Mouse (Mus musculus) frontal cortex, postnatal 25 days (tissue): ENCODE results near the gene Ccdc157.
"Not testable (repeated sequence)": the region's sequence is repeated elsewhere in the genome, so short reads cannot be mapped to it uniquely, and the experiment has no call there.

Experiments used
- DNase-seq, 2 experiments: peaks; one replicate each; pipeline ENCODE4 v3.0.0; 2022; ENCODE audit warnings: low spot score in 2 of 2

Ccdc157 gene

DNA sequence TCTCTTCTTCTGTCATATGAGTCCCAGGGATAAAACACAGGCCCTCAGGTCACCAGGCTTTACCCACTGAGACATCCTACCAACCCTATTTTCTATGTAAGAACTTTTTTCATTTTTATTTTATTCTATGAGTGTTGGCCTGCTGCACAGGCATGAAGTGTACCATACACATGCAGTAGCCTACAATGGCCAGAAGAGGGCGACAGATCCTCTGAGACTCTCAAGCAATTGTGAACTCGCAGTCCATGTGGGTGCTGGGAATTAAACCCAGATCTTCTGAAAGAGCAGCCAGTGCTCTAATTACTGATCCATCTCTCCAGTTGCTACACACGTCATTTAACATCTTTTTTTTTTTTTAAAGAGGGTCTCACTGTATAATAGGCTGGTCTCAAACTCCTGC lies 26.6 kb downstream of the Ccdc157 start:
- DNase-seq = no peak

DNA sequence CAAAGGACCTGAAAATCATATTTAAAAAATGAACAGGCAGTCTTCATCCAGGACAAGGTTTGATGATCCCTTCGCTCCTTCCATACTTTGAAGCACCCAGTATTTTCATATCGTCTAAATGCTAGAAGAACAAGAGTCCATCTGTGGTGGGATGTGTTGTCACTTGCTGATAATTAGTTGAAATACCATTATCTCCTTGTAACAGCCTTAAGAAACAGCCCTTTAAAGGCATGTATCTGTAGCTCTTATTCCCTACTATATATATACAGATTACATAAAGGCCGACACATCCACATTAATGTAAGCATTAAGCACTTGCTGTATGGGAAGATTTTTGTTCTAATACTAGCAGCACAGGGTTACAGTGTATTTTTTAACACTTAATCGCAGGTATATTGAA lies 31.6 kb downstream of the Ccdc157 start:
- DNase-seq = not testable (repeated sequence)

DNA sequence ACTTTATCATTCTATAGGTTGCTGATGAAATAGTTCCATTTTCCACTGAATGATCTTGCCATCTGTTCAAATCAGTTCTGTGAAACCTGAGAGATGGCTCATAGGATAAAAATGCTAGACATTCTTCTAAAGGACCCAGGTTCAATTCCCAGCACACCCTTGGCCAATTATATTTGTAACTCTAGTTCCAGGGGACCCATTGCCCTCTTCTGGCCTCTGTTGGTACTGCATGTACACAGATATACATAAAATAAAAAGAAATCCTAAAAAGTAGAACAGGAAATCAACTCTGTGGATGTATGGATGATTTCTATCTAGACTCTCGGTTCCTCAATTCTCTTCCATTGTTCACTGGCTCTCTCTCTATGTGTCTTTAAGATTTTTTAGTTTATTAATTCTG lies 33.0 kb downstream of the Ccdc157 start:
- no peak for DNase-seq

DNA sequence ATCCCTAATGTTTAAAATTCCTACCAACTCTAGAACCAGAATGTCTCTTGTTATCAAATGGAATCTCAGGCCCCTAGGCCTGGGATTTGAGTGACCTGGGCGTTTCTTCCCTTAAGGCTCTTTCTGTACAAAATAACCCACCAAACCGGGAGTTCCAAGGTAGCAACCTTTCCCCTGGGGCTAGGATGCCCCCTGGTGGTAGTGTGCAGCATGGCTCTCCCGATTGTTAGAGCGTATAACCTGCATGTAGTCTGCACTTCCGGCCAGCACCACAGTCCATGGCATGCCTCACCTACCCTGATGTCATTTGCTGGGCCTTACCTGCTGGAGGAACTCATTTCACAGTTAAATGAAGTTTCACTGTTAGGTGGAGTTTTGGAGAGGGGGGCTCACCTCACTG lies 36.2 kb downstream of the Ccdc157 start:
- no peak for DNase-seq

DNA sequence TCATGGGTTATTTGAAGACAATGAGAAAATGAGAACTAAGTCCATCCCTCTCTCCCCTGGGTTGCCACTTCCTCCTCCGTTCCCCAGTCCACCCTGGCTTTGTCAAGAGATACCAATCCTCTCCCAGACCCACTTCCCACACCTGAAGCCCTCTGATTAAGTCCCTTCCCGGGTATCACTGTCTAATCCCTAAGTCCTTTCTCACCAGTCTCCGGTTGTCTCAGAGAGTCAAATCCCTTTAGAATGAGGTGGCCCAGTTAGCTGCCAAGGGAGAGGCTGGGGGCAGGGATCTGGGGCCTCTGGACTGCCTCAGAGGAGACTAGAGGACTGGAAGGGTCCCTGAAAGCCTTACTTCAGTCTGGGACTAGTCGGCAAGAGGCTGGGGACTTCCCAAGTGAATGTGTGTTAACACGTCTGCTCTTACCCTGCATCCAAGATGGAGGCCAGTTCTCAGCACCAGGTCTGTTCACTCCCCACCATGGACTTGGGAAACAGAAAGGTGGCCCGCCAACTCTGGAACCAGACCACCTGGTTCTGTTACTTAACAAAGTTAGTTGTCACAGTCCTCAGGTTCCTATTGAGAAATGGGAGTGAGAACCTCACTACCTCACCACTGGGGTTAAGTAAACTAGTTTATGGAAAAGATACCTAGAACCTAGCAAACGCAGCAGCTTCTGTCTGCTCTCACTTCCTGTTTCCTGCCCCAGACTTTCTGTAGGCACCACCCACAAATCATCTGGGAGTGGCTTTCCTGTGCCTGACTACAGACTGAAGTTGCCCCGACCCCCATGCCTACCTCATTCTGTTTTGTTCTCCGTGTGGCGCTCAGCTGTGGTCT lies 37.1 kb downstream of the Ccdc157 start, which contains the start of gene Sec14l2:
Gene Sec14l2, minus strand, starts transcription at position 674 of the 838 bp plus-strand sequence.
- DNase-seq = no peak

DNA sequence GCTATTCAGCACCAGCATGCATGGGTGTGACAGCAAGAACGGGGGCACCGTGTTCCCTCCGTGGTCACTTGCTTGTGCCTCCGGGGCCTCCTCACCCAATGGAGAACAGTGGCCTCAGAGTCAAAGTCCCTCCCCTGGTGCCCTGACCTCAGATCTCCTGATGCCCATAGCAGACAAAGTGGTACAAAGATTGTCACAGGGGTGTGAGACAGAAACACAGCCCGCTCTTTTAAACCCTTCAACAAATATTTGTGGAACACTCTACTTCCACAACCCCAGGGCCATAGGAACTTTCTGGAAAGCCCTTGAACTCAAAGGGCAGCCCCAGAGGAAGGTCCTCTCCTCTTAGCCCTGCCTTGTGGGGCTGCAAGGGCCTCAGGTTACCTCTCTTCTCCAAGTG lies 37.9 kb downstream of the Ccdc157 start:
- DNase-seq = no peak

DNA sequence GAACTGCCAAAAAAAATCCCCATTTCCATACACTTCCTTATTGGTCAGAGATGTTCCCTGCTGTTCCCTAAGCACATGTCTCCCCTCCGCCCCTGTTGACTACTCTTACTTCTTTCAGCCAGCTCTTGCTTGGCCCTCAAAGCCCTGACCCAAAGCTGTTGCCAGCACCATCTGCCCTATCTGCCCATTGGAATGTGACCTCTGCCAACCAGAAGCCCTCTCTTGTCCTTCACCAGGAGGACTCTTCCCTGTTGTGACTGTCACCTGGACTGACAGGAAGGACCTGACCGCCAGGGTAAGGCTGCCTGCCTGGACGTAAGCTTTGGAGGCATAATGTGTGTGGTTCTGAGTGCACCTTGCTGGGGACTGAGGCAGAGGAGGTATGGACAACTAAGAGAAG lies 38.4 kb downstream of the Ccdc157 start:
- no peak for DNase-seq

DNA sequence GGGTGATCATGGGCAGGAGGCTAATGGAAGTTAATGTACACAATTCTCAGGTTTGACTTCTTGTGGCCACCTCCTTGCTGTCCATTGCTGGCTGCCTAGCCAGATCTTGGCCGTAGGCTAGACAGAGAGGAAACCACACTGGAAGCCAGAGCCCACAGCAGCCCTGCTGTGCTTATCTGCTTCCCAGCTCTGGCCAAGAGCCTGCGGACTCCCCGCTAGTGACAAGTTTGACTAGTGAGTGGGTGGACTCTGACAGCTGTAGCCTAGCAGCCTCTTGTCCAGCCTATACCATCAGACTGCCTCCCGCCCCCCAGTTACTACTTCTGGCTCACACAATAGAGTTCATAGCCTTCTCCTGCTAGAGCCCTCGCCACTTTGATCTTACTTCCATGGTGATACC lies 40.5 kb downstream of the Ccdc157 start:
- no peak for DNase-seq

DNA sequence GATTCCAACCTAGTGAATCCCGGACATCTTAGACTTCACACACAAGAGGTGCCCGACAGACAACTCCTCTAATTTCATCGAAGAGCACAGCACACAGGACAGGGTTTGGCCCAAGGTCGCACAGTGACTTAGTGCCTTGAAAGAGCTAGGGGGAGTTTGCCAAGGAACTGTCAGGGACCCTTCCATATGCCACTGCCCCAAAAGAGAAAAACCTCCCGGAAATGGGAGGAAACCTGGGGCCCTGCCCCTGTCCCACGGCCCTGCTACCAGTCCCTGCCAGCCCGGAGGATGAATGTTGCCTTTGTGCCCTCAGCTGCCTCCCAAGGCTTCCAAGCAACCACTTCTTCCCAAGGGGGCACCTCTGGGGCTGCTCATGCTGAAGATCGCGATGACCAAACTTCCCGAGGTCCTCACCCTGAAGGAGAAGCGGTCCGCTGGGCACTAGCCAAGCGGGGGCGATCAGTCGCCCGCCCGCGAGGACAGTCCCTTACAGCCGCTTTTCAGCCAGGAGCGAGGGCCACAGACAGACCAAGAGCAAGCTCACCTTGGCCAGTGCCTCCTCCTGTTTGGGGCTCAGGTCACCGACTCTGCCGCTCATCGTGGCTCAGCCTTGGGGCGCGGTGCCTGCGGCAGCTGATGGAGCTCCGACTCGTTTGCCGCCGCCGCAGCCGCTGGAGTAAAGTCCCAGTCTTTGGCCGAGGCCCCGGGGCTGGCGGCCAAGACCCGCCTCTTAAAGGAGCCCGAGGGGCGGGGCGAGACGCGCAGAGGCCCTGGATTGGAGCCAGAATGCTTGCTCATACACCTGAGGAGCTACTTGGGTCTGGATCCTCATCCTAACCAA lies 41.8 kb downstream of the Ccdc157 start:
- DNase-seq = peak; percentile 60 to 74

DNA sequence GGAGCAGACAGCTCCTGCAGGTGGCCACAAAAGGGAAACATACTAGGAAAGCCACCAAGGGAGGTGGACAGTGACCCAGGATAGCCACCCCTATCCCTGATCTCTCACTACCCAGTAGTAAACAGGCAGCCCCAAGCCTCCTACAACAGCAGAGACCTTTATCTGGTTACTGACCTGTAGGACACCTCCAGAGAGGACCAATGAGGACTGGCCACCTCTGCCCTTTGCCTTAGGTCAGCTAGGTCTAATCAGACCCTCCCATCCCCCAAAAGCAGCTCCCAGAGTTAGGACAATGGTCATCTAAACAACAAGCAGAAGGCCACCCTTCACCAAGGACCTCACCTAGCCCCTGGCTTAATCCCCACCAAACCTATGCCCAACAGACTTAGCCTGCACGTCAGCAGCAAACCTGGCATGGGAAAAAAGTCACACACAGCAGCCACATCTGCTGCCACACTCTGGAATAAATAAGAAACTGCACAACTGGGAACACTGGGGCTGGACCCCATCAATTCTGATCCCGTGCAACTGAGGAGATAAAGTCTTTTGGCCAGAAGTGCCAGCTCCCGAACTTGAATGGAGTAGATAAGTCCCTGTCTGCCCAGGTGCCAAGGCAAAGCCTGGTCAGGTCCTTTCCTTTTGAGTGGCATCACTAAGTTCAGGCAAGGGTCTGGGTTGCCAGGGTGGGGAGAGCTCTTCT lies 42.6 kb downstream of the Ccdc157 start:
- no peak for DNase-seq

DNA sequence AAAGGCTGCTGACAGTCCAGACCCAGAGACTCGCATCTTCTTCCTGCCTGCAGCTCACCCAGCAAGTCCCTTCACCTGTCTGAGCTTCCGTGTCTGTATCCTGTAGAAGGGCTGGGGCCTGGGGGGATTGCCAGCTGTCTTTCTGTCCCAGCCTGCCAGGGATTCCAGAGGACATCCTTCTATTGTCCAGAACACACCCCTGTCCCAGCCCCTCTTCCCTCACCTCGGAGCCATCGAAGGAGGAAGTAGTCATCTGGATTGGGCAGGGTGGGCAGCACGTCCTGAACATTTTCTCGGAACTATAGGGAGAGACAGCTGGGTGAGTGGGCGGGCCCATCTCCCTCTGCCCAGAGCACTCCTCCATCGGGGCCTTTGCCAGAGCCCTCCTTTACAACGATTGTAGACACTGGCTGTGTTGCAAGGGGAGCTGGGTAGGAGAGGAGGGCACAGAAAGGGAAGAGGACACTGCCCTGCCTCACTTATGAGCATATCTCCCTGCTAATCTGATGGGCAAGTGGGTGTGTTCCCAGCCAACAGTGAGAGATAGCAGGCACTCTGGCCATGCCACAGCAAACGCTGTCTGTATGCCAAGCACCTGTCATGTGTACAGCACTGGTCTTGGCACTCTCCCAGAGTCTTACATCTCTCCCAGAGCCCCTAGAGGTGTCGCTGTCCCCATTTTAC lies 43.5 kb downstream of the Ccdc157 start:
- no peak for DNase-seq

DNA sequence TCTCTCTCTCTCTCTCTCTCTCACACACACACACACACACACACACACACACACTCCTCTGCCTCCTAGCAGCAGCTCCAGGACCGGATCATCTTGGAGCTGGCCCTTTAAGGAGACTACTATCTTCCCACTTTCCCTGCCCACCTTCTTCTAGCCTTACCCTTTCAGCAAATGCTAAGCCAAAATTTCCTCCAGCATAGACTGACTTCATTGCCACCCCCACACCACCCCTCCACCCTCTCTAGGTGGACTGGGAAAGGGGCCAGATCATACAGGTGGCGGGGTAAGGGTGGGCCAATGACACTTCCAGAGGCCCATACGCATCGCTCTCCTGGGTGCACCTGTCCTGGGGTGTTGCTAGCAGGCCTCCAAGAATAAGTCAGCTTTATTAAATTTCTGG lies 44.7 kb downstream of the Ccdc157 start:
- no peak for DNase-seq

DNA sequence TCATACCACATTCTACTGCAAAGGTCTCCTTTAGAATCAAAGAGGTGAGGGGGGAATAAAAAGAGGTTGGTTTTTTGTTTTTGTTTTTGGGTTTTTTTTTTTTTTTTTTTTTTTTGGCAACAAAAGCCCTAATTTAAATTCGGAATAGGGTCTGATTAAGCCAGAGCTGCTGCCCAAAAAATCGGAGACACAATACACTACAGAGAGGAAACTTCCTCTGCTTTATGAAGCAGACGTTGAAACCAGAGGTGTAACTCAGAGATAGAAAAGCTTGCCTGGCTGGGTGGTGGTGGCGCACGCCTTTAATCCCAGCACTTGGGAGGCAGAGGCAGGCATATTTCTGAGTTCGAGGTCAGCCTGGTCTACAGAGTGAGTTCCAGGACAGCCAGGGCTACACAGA lies 45.6 kb downstream of the Ccdc157 start:
- DNase-seq = not testable (repeated sequence)

DNA sequence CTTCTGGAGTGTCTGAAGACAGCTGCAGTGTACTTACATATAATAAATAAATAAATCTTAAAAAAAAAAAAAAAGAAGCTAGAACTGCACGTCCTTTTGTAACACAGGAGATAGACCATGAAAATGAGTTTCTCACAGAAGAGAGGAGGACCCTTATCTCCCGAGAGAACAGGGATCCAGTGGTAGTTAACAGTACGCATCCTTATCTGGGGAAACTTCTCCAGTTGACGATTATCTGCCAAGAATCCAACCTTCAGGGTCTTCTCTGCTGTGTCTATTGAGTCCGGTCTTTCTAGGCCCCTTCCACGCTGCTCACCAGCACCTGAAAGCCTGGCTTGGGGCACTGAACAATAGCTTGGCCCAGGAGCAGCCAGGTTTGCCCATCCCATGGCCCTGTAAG lies 46.1 kb downstream of the Ccdc157 start:
- DNase-seq = no peak

DNA sequence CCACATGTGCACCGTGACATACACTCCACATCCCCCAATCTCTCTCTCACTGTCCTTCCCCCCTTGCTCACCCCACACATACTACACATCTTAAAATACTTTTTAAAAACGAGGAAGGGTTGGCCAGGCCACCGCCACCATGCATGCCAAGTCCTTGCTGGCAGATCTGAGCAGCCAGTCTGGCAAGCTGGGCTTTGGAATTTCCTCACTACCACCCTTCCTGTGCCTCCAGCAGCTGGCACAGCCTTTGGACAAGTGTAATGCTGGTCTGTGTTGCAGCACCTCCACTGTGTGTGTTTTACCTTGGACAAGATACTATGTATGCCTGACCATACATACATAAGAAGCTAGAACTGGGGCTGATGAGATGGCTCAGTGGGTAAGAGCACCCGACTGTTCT lies 46.6 kb downstream of the Ccdc157 start:
- DNase-seq = no peak

DNA sequence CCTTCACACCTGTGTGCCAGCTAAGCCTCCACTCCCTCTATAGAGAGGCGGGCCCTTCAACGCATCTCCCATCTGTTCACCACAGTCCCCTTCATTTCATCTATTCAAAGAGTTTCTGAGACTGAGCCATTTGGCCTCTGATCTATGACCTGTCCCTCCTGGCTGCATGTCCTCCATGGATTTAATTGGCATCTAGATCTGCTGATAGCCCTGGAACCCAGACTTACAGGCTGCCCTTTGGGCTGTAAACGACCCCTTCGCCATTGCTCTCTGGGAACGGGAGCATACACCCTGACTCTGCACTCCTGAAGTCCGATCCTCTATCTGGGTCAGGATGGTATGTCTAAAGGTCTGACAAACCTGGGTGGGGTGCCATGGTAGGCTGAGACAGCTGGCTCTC lies 47.2 kb downstream of the Ccdc157 start:
- no peak for DNase-seq

DNA sequence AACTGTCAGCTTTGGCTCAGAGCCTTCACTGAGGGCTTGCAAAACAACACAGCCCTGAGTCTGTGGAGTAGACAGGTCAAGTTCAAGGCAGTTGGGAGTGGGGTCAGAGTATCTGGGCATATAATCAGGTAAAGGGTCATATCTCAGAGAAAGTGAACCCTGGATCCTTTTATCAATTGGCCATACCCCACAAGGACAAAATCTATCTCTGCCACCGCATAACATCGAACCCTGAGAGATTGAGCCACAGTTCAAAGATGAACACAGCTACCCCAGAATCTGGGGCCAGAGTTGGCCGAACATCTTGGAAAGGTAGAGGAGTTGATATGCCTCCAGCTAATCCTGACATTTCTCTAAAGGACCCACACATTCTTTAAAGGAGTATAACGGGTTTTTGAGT lies 48.1 kb downstream of the Ccdc157 start:
- no peak for DNase-seq

DNA sequence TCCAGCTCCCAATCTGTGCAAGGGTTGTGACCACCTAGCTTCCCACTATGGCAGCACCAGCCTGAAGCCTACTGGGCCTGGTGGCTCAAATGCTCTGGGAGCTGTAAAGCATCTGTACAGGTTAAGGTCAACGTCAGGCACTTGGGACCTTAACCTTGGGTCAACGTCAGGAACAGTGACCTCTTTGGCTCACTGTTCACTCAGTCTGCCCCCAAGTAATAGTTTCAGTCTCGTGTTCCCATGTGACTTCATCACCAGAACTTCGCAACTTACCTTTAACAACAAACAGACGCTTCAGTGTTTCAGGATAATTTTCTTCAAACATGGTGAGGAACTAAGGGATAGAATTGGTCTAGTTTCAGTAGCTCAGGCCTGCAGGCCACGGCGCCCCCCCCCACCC lies 51.4 kb downstream of the Ccdc157 start:
- DNase-seq = no peak

DNA sequence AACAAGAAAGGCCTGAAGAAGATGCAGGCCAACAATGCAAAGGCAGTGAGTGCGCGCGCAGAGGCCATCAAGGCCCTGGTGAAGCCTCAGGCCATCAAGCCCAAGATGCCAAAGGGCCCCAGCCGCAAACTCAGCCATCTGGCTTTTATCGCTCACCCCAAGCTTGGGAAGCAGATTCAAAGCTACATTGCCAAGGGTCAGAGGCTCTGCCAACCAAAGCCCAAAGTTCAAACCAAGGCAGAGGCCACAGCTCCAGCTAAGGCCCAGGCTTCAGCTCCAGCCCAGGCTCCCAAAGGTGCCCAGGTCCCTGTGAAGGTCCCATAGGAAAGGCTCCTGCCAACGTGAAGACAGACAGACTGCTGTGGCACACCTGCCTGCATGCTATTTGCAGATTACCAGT lies 52.2 kb downstream of the Ccdc157 start:
- not testable (repeated sequence) for DNase-seq

DNA sequence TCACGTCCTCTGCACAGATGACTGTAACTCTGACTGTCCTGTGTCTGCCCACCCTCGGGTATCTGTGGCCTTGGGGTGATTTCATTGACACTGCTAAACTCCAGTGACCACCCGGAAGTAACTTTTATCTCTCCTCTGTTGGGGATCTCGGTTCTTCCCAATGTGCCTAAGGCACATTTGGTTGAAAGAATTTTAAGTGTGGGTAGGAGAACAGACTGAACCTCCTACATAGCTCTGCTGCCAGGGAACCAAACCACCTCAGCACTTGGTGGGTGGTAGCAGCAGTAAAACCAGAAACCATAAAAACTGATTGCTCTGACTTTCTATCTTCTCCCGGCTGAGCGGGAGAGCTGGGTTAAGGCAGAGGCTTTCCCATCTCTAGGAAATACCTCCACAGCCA lies 54.6 kb downstream of the Ccdc157 start:
- no peak for DNase-seq

DNA sequence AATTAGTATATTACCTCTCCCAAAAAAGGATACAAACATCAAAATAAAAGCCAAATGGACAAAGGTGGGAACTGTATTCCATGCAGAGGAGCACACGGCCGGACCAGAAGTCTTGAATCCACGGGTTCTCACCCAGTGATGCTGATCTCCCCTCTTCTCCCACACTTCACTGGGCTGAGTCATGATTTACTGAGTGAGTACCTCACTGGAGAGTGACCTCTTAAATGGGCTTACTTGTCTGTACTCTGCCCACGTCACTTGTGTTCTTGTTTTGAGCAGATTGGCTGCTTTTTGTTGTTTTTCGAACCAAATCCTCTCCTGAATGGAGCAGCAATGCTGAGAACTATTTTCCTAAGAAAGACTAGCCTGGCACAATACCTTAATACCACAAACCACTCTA lies 55.1 kb downstream of the Ccdc157 start:
- DNase-seq = no peak

DNA sequence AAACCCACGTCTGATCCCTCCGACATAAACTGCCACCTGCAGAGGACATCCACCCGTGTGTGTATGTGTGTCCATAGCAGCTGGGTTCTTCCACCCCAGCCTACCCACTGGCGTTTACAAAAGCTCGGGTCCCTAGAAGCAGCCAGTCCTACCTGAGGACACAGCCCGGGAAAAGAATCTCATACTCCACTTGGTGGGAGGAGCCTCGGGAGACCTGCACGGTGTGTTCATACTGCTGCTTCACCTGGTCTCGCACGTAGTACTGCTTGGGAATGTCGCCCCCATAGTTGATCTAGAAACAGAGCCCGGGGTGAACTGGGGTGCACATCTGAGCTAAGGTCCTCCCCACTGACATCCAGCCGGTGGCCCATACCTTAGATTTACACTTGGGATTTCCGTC lies 56.6 kb downstream of the Ccdc157 start:
- DNase-seq = no peak
